Mouse (Mus musculus): Measurements from ENCODE around the gene Atl1.

GRCm38 (mm10) chr12:69895046-69895445, 2.6 kb downstream of the Atl1 start:
- no peak for TF ChIP-seq POLR2A (IDR thresholded peaks at IDR 0.05; ENCODE audit: control insufficient read depth, low read depth, low read length)
- TF ChIP-seq CTCF (IDR thresholded peaks at IDR 0.05; ENCODE audit: control insufficient read depth, insufficient read depth, insufficient replicate concordance, low read depth, low read length) = no peak
